Mouse (Mus musculus): ENCODE data around the gene Dkk2.

Dkk2 gene

DNA sequence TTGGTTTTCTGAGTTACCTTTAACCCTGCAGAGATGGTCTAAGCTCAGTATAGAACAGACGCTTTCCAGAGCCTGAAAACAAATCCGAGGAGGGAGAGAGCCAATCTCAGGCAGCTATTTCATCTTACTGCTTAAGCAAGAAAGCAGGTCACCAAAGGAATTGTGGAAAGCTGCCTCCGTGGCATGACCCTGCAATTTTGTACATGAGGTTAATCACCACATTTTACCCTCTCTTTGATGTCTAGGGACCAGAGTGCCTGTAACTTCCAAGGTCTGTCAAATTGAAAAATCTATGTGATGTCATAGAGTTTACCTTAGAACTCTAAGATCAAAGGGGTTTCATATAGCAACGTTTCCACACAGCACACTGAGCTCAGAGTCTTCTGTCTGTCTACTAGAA, 37.5 kb downstream of the Dkk2 start:
- DNase-seq (ENCODE audit: low read depth in 2 of 2, low spot score in 2 of 2), result no peak

- no peak for DNase-seq (ENCODE audit: low read depth in 2 of 2, low spot score in 2 of 2)
Observed at GRCm38 (mm10) chr3:132125227-132125740, 40.2 kb downstream of the Dkk2 start.

GRCm38 (mm10) chr3:132129730-132130274, 44.7 kb downstream of the Dkk2 start:
- no peak for DNase-seq (ENCODE audit: low read depth in 2 of 2, low spot score in 2 of 2)

GRCm38 (mm10) chr3:132130781-132131180, 45.7 kb downstream of the Dkk2 start:
- DNase-seq (ENCODE audit: low read depth in 2 of 2, low spot score in 2 of 2), result no peak

GRCm38 (mm10) chr3:132131939-132132338, 46.8 kb downstream of the Dkk2 start:
- no peak for DNase-seq (ENCODE audit: low read depth in 2 of 2, low spot score in 2 of 2)

DNA sequence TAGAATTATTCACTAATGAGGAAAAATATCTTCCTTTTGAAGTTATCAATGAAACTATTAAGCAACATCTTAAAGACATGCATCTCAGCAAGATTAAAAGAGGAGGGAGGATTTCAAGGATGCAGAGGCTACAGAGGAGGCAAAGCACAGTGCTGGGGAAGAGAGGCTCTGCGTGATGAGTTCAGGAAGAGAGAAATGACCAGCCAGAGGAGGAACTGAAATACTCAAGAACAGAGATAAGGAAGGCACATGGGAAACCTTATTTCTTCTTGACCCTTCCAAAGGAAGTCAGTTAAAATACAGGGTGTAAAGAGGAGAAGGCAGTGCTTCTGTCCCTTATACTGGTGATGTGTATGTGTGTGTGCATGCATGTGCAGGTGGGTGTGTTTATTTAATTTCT, 49.4 kb downstream of the Dkk2 start:
- DNase-seq (ENCODE audit: low read depth in 2 of 2, low spot score in 2 of 2), result no peak

GRCm38 (mm10) chr3:132137802-132138378, 52.8 kb downstream of the Dkk2 start:
- DNase-seq (ENCODE audit: low read depth in 2 of 2, low spot score in 2 of 2), result no peak

GRCm38 (mm10) chr3:132141031-132141430, 55.9 kb downstream of the Dkk2 start:
- DNase-seq (ENCODE audit: low read depth in 2 of 2, low spot score in 2 of 2), result no peak

DNA sequence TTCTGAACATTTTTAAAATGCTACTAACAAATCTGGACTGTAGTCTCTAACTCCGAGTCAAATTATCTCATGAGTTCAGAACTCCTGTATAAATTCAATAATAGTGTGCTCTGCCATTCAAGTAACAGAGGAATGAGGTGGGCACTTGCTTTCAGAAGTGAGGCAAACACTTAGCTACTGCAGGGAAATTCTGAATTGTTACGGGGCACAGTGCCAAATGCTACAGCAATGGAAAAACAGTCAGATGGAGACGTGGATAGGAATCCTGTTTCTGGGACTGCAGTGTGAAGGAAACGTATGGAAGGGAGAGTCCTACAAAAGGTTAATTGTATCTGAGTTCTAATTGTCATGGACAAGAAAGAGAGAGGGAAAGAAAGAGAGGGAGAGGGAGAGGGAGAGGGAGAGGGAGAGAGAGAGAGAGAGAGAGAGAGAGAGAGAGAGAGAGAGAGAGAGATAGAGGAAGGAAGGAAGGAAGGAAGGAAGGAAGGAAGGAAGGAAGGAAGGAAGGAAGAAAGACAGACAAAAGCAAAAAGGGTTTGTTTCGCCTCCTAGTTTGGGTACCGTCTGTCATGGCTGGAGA, 64.4 kb downstream of the Dkk2 start:
- DNase-seq (ENCODE audit: low read depth in 2 of 2, low spot score in 2 of 2), result no peak

DNA sequence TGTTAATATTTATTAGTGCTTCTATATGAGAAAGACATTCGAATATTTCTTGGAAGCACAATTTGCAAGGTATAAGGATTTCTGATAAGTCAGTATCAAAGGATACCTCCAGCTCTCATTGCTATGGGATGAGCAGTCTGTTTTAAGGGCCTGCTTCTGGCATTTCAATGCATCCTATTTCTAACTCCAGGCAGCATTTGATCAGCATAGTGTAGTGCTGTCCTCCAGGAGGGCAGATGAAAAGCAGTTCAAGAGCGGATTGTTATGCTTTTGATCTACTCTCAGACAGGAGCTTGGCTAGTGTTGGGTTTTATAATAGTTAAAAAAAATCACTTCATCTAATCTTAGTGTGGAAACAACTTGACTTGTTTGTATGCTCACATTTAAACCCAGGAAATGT, 73.7 kb downstream of the Dkk2 start:
- DNase-seq (ENCODE audit: low read depth in 2 of 2, low spot score in 2 of 2), result no peak

DNA sequence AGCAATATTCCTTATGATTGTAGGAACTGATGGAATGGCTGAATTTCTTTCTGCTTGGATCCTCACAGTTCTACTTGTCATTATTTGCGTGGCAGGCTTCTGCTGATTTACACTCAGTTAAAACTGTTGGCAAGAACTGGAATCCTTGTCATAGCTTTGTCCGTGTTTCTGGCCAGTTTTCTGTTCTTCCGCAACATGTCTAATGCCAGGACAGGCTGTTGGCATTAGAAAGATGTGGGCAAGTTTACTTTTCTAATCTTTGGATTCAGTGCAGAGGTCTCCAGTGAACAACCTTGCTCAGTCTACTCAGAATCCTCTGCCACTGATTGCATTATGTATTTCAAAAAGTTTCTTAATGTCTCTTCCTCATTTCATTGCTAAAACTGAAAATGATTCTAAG, 83.8 kb downstream of the Dkk2 start:
- no peak for DNase-seq (ENCODE audit: low read depth in 2 of 2, low spot score in 2 of 2)

DNA sequence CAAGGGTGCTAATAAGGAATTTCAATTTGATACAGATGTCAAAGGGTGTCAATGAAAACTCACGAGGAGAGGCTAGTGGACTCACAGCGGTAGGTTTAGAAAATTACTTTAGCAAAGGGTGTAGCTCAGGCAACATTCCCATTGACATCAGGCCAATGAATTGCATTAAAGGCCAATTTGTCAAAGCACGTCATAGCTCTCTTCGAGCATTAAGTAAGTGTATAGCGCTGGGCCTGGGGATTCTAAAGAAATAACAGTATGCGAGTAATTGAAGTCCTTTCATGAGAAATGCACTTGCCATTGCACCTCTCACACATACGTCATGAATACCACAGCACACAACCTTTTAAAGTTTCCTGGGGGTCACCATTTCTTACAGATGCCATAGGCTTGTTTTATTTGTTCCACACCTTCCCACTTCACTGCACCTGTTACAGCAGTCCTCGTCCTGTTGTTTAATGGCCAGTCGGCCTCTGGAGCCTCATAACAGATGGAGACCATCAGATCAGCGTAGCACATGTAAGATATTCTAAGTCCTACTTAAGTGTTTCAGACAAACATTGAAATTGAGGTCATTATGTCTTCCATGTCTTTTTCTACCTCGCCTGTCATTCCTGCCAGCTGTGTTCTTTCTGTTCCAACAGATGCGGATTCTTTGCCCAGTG, 101.9 kb downstream of the Dkk2 start:
- DNase-seq (ENCODE audit: low read depth in 2 of 2, low spot score in 2 of 2), result no peak

DNA sequence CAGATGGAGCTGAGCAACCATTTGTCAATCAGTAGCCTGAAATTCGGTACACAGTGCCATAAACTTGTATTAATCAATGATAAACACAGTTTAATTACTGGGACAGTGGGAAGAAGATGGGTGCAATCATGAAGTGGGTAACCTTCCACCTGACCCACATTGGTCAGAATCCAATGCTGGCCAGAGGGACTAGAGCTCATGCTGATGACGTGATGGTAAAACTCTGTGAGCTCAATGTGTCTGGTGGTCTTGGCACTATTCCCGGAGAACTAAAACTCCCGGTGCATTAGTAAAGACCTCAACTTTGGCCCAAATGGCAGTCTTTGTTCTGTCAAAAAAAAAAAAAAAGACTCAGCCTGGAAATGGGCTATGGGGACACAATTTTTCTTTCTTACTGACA, 116.9 kb downstream of the Dkk2 start:
- DNase-seq (ENCODE audit: low read depth in 2 of 2, low spot score in 2 of 2), result no peak

- DNase-seq (ENCODE audit: low read depth in 2 of 2, low spot score in 2 of 2), result no peak
Observed at GRCm38 (mm10) chr3:132202665-132203064, 117.6 kb downstream of the Dkk2 start.

DNA sequence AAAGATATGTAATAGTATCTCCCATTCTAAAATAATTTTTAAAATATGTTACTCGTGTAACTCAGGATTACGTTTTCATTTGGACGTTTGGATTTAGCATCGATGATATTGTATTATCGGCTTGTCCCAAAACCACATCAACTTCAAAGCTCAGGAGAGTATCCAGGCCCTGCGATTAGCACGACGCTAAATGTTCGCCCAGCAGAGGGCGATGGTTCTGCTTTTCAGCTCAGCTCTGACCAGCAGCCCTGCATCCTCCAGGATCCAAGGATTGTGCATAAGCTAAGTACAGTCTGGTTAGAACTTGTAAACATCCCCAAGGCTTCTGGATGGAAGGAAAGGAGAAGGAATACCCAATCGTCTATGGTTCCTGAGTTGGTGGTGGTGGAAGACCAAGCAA, 122.4 kb downstream of the Dkk2 start:
- DNase-seq (ENCODE audit: low read depth in 2 of 2, low spot score in 2 of 2), result no peak

DNA sequence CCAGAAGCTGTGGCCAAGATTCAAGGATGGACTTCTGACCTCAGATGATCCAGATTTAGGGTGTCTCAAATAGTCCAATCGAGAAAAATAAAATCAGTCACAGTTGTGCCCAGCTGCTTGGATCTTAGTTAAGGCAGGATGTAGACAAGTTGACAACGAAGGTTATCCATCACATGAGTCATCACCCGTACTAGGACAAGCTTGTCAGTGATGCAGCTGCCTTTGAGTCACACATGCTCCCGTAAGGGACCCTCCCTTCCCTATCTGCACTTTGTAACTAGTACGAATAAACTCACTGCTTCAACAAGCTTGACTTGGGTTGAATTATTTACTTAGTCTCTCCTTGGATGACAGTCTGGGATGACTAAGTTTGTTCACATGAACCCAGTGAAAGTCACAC, 126.2 kb downstream of the Dkk2 start:
- DNase-seq (ENCODE audit: low read depth in 2 of 2, low spot score in 2 of 2), result no peak

GRCm38 (mm10) chr3:132219977-132220487, 134.9 kb downstream of the Dkk2 start:
- DNase-seq (ENCODE audit: low read depth in 2 of 2, low spot score in 2 of 2), result no peak

DNA sequence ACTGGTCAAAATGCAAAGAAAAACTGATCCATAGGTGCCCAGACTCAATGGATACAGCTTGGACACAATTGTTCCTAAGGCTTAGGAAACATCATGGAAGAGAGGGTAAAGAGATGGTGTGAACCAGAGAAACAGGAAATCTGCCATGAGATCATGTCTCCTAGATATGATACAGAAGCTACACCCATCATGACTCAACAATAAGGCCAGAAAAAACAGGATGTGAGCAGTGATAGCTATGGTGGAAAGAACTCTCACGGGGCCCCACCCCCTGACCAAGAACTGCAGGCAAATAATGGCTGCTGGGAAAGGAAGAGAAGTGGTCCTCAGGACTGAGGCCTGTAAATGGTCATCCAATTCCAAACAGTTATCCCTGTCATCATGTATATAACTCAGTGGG, 142.5 kb downstream of the Dkk2 start:
- no peak for DNase-seq (ENCODE audit: low read depth in 2 of 2, low spot score in 2 of 2)
